Mouse (Mus musculus): ENCODE data around the gene Mdm4. TPM values are rescaled to one million over a fixed set of nuclear protein-coding genes. Genes with fewer than 3 reads are reported as not detected.

The Mdm4 gene
- polyA plus RNA-seq, 1 experiment = 76.2 TPM

- no peak overlapping the region for H3K27ac ChIP-seq (ENCODE audit: insufficient read depth, low read length)
- no peak for DNase-seq
- no peaks in the 10 kb centered on the region; the same call in 1 of the 2 replicates for H3K27me3 ChIP-seq (ENCODE audit: control insufficient read depth, insufficient read depth, low read length)
- no peak overlapping the region for H3K4me3 ChIP-seq (replicated peaks; ENCODE audit: insufficient read depth, low read depth, low read length)
- no peaks in the 10 kb centered on the region for H3K4me1 ChIP-seq (ENCODE audit: control insufficient read depth, insufficient read depth, low read length)
- TF ChIP-seq CTCF (IDR thresholded peaks at IDR 0.05; ENCODE audit: borderline replicate concordance, insufficient read depth, low read depth, low read length) (no peak), POLR2A (IDR thresholded peaks at IDR 0.05; ENCODE audit: borderline replicate concordance, insufficient read depth, low read length) (no peak)
- 18% methylated on average over 1 of the region's 1 CpGs for WGBS
These were observed 53.0 kb downstream of the Mdm4 start for GRCm38 (mm10) chr1:132977402-132977801.

GRCm38 (mm10) chr1:132968659-132969058 lies 61.7 kb downstream of the Mdm4 start:
- H3K4me1 ChIP-seq (ENCODE audit: control insufficient read depth, insufficient read depth, low read length) = no peaks in the 10 kb centered on the region
- WGBS = 33% methylated on average over 6 of the region's 6 CpGs
- H3K27ac ChIP-seq (ENCODE audit: insufficient read depth, low read length) = no peak overlapping the region
- H3K4me3 ChIP-seq (replicated peaks; ENCODE audit: insufficient read depth, low read depth, low read length) = no peak overlapping the region
- DNase-seq = peak; percentile 48 to 72
- TF ChIP-seq CTCF (IDR thresholded peaks at IDR 0.05; ENCODE audit: borderline replicate concordance, insufficient read depth, low read depth, low read length) (peak; percentile 70), POLR2A (IDR thresholded peaks at IDR 0.05; ENCODE audit: borderline replicate concordance, insufficient read depth, low read length) (no peak)
- H3K27me3 ChIP-seq (ENCODE audit: control insufficient read depth, insufficient read depth, low read length) = no peaks in the 10 kb centered on the region

DNA sequence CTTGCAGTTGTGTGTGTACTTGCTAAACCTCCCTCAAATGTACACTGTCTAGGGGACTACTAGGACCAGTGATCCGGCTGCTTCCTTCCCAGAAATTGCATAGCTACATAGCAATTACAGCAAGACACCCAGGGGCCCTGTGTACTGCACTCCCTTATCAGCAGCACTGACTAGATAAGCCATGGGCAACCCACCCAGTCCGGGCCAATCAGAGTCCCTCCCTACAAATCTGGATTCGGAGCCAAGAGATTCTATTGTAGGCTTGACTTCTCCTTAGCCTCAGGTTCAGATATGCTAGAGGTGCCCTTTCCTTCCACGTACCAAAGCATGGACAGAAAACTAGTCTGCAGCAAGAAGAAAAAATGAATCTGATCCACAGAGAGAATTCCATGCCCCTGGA lies 65.7 kb downstream of the Mdm4 start:
- TF ChIP-seq CTCF (IDR thresholded peaks at IDR 0.05; ENCODE audit: borderline replicate concordance, insufficient read depth, low read depth, low read length) = no peak
- TF ChIP-seq POLR2A (IDR thresholded peaks at IDR 0.05; ENCODE audit: borderline replicate concordance, insufficient read depth, low read length) = no peak
- 88% methylated on average over 4 of the region's 4 CpGs for WGBS
- no peak for DNase-seq
- Histone ChIP-seq H3K4me3 (replicated peaks; ENCODE audit: insufficient read depth, low read depth, low read length) (no peak overlapping the region), H3K4me1 (ENCODE audit: control insufficient read depth, insufficient read depth, low read length) (no peaks in the 10 kb centered on the region), H3K27ac (ENCODE audit: insufficient read depth, low read length) (no peak overlapping the region), H3K27me3 (ENCODE audit: control insufficient read depth, insufficient read depth, low read length) (no peaks in the 10 kb centered on the region)

- Histone ChIP-seq H3K4me1 (ENCODE audit: control insufficient read depth, insufficient read depth, low read length) (no peaks in the 10 kb centered on the region), H3K27ac (ENCODE audit: insufficient read depth, low read length) (no peak overlapping the region), H3K4me3 (replicated peaks; ENCODE audit: insufficient read depth, low read depth, low read length) (no peak overlapping the region), H3K27me3 (ENCODE audit: control insufficient read depth, insufficient read depth, low read length) (no peaks in the 10 kb centered on the region)
- no peak for DNase-seq
- TF ChIP-seq CTCF (IDR thresholded peaks at IDR 0.05; ENCODE audit: borderline replicate concordance, insufficient read depth, low read depth, low read length) = no peak
- TF ChIP-seq POLR2A (IDR thresholded peaks at IDR 0.05; ENCODE audit: borderline replicate concordance, insufficient read depth, low read length) = no peak
- WGBS = 73% methylated on average over 2 of the region's 2 CpGs
These were observed 66.3 kb downstream of the Mdm4 start for GRCm38 (mm10) chr1:132964106-132964505.

GRCm38 (mm10) chr1:132961751-132962150 lies 68.6 kb downstream of the Mdm4 start:
- Histone ChIP-seq H3K4me3 (replicated peaks; ENCODE audit: insufficient read depth, low read depth, low read length) (no peak overlapping the region), H3K27ac (ENCODE audit: insufficient read depth, low read length) (no peak overlapping the region), H3K27me3 (ENCODE audit: control insufficient read depth, insufficient read depth, low read length) (no peaks in the 10 kb centered on the region), H3K4me1 (ENCODE audit: control insufficient read depth, insufficient read depth, low read length) (no peaks in the 10 kb centered on the region)
- TF ChIP-seq CTCF (IDR thresholded peaks at IDR 0.05; ENCODE audit: borderline replicate concordance, insufficient read depth, low read depth, low read length) (no peak), POLR2A (IDR thresholded peaks at IDR 0.05; ENCODE audit: borderline replicate concordance, insufficient read depth, low read length) (no peak)
- 82% methylated on average over 3 of the region's 3 CpGs for WGBS
- DNase-seq = no peak

- no peaks in the 10 kb centered on the region for H3K27me3 ChIP-seq (ENCODE audit: control insufficient read depth, insufficient read depth, low read length)
- DNase-seq = no peak
- no peak overlapping the region for H3K4me3 ChIP-seq (replicated peaks; ENCODE audit: insufficient read depth, low read depth, low read length)
- TF ChIP-seq POLR2A (IDR thresholded peaks at IDR 0.05; ENCODE audit: borderline replicate concordance, insufficient read depth, low read length) (no peak), CTCF (IDR thresholded peaks at IDR 0.05; ENCODE audit: borderline replicate concordance, insufficient read depth, low read depth, low read length) (no peak)
- no peak overlapping the region for H3K27ac ChIP-seq (ENCODE audit: insufficient read depth, low read length)
- no peaks in the 10 kb centered on the region for H3K4me1 ChIP-seq (ENCODE audit: control insufficient read depth, insufficient read depth, low read length)
- 81% methylated on average over 5 of the region's 5 CpGs for WGBS
These were observed 73.6 kb downstream of the Mdm4 start for GRCm38 (mm10) chr1:132956809-132957208.

GRCm38 (mm10) chr1:132947811-132948210 lies 82.5 kb downstream of the Mdm4 start:
- WGBS = 79% methylated on average over 7 of the region's 7 CpGs
- no peak for DNase-seq
- Histone ChIP-seq H3K27ac (ENCODE audit: insufficient read depth, low read length) (no peak overlapping the region), H3K27me3 (ENCODE audit: control insufficient read depth, insufficient read depth, low read length) (no peaks in the 10 kb centered on the region), H3K4me3 (replicated peaks; ENCODE audit: insufficient read depth, low read depth, low read length) (no peak overlapping the region), H3K4me1 (ENCODE audit: control insufficient read depth, insufficient read depth, low read length) (peaks cover 18% of the 10 kb centered on the region)
- TF ChIP-seq POLR2A (IDR thresholded peaks at IDR 0.05; ENCODE audit: borderline replicate concordance, insufficient read depth, low read length) = no peak
- TF ChIP-seq CTCF (IDR thresholded peaks at IDR 0.05; ENCODE audit: borderline replicate concordance, insufficient read depth, low read depth, low read length) = no peak

GRCm38 (mm10) chr1:132945826-132946225 lies 84.5 kb downstream of the Mdm4 start:
- peak; percentile 59 to 85 for DNase-seq
- H3K27me3 ChIP-seq (ENCODE audit: control insufficient read depth, insufficient read depth, low read length) = no peaks in the 10 kb centered on the region
- no peak overlapping the region for H3K27ac ChIP-seq (ENCODE audit: insufficient read depth, low read length)
- WGBS = 24% methylated on average over 8 of the region's 8 CpGs
- no peak overlapping the region for H3K4me3 ChIP-seq (replicated peaks; ENCODE audit: insufficient read depth, low read depth, low read length)
- peaks cover 18% of the 10 kb centered on the region for H3K4me1 ChIP-seq (ENCODE audit: control insufficient read depth, insufficient read depth, low read length)
- no peak for TF ChIP-seq CTCF (IDR thresholded peaks at IDR 0.05; ENCODE audit: borderline replicate concordance, insufficient read depth, low read depth, low read length)
- TF ChIP-seq POLR2A (IDR thresholded peaks at IDR 0.05; ENCODE audit: borderline replicate concordance, insufficient read depth, low read length) = no peak
